Mouse (Mus musculus) small intestine, adult 2 months (tissue): ENCODE measurements at regions not wholly inside any gene's neighbourhood (a gene's known extent, or its start where the extent isn't known, plus 50 kb on each side); places are given as distances from the start of the nearest gene placed in this dataset.

Source experiments
- H3K27ac ChIP-seq: fragments of 200-500 bp; 2 replicates; pipeline ENCODE4 v1.5.1; 2012; ENCODE audit warnings: low read depth, low read length, control low read depth, inconsistent platforms; ENCODE audit not compliant: insufficient read depth
- H3K27me3 ChIP-seq: fragments of 200-500 bp; 2 replicates; pipeline ENCODE4 v1.6.1; 2012; ENCODE audit warnings: mild to moderate bottlenecking, moderate library complexity, low read length, inconsistent platforms; ENCODE audit not compliant: control insufficient read depth, insufficient read depth
- H3K36me3 ChIP-seq: fragments of 200-500 bp; 2 replicates; pipeline ENCODE4 v1.6.1; 2012; ENCODE audit warnings: mild to moderate bottlenecking, low read length, control low read depth, inconsistent platforms; ENCODE audit not compliant: control insufficient read depth, insufficient read depth
- H3K4me1 ChIP-seq: fragments of 200-500 bp; 2 replicates; pipeline ENCODE4 v1.6.1; 2012; ENCODE audit warnings: low read length, inconsistent platforms, mixed read lengths; ENCODE audit not compliant: control insufficient read depth, insufficient read depth, insufficient read length
- H3K4me3 ChIP-seq: fragments of 200-500 bp; 2 replicates; pipeline ENCODE4 v1.5.1; 2012; ENCODE audit warnings: low read depth, mild to moderate bottlenecking, control low read depth, inconsistent platforms, low read length, moderate library complexity
- CTCF ChIP-seq: fragments of 200-500 bp; IDR thresholded peaks from 2 replicates; pipeline ENCODE4 v1.5.1; 2012; ENCODE audit warnings: low read depth, mild to moderate bottlenecking, control low read depth, inconsistent platforms, low read length, moderate library complexity, mixed read lengths; ENCODE audit not compliant: insufficient replicate concordance, insufficient read length; ENCODE audit errors: extremely low read depth
- POLR2A ChIP-seq: fragments of 200-500 bp; IDR thresholded peaks from 2 replicates; pipeline ENCODE4 v1.6.1; 2012; ENCODE audit warnings: low read depth, mild to moderate bottlenecking, control low read depth, inconsistent platforms, low read length, moderate library complexity
- WGBS: fragments of 180-500 bp; shearing (Covaris S2); methylation state at CpG from one replicate; pipeline ENCODE4 v1.1.7; 2018; 5-methylcytosine and 5-hydroxymethylcytosine counted together

- Histone ChIP-seq H3K36me3 (no peaks in the 10 kb centered on the region), H3K4me1 (no peaks in the 10 kb centered on the region), H3K4me3 (no peak overlapping the region), H3K27ac (no peak overlapping the region), H3K27me3 (no peaks in the 10 kb centered on the region)
- TF ChIP-seq POLR2A (no peak), CTCF (no peak)
- WGBS: 90% methylated on average over 15 of the region's 15 CpGs
These were observed 368.7 kb downstream of the Etnk1 start for GRCm38 (mm10) chr6:143535726-143536125.

GRCm38 (mm10) chr6:143536525-143537293, 369.7 kb downstream of the Etnk1 start:
- Histone ChIP-seq H3K36me3 (no peaks in the 10 kb centered on the region), H3K4me3 (no peak overlapping the region), H3K4me1 (no peaks in the 10 kb centered on the region), H3K27ac (no peak overlapping the region), H3K27me3 (no peaks in the 10 kb centered on the region)
- 93% methylated on average over 11 of the region's 11 CpGs for WGBS
- TF ChIP-seq POLR2A (no peak), CTCF (no peak)

- Histone ChIP-seq H3K4me3 (no peak overlapping the region), H3K4me1 (no peaks in the 10 kb centered on the region), H3K27ac (no peak overlapping the region), H3K36me3 (no peaks in the 10 kb centered on the region), H3K27me3 (no peaks in the 10 kb centered on the region)
- 79% methylated on average over 10 of the region's 10 CpGs for whole genome bisulfite sequencing
- TF ChIP-seq CTCF: no peak
- no peak for TF ChIP-seq POLR2A
These were observed 380.4 kb downstream of the Etnk1 start for GRCm38 (mm10) chr6:143547406-143547903.

- no peak overlapping the region for H3K27ac ChIP-seq
- H3K27me3 ChIP-seq: no peaks in the 10 kb centered on the region
- WGBS: 74% methylated on average over 3 of the region's 3 CpGs
- H3K4me1 ChIP-seq: no peaks in the 10 kb centered on the region
- H3K4me3 ChIP-seq: no peak overlapping the region
- H3K36me3 ChIP-seq: no peaks in the 10 kb centered on the region
- TF ChIP-seq CTCF (no peak), POLR2A (no peak)
These were observed 387.9 kb downstream of the Etnk1 start for GRCm38 (mm10) chr6:143554946-143555345.

- WGBS: 82% methylated on average over 11 of the region's 11 CpGs
These were observed 391.2 kb downstream of the Etnk1 start for GRCm38 (mm10) chr6:143558046-143558884.

GRCm38 (mm10) chr6:143559316-143559715, 392.3 kb downstream of the Etnk1 start:
- no peak overlapping the region for H3K4me3 ChIP-seq
- TF ChIP-seq CTCF (no peak), POLR2A (no peak)
- 85% methylated on average over 4 of the region's 4 CpGs for WGBS
- H3K27ac ChIP-seq: no peak overlapping the region
- no peaks in the 10 kb centered on the region for H3K4me1 ChIP-seq
- H3K36me3 ChIP-seq: no peaks in the 10 kb centered on the region
- no peaks in the 10 kb centered on the region for H3K27me3 ChIP-seq

More at GRCm38 (mm10) chr6:143558046-143558884, 391.2 kb downstream of the Etnk1 start:
- Histone ChIP-seq H3K36me3 (no peaks in the 10 kb centered on the region), H3K27ac (no peak overlapping the region), H3K4me1 (no peaks in the 10 kb centered on the region), H3K27me3 (no peaks in the 10 kb centered on the region), H3K4me3 (no peak overlapping the region)
- TF ChIP-seq CTCF (no peak), POLR2A (no peak)
